Mouse (Mus musculus): ENCODE measurements around the gene Rfng.

Rfng gene

GRCm38 (mm10) chr11:120784064-120784791 is at the start of gene Rfng, which contains the start of gene Gps1:
TSS of gene Rfng (minus strand) at chr11:120784207.
TSS of gene Gps1 (plus strand) at chr11:120784272.
- DNase-seq (ENCODE audit: low read depth), result peak; percentile 65

- DNase-seq (ENCODE audit: low read depth), result peak; percentile 25
Observed at GRCm38 (mm10) chr11:120832962-120833361, 49.0 kb upstream of the Rfng start.

GRCm38 (mm10) chr11:120831659-120832440 is 47.8 kb upstream of the Rfng start:
- DNase-seq (ENCODE audit: low read depth), result no peak

GRCm38 (mm10) chr11:120830686-120831085 is 46.7 kb upstream of the Rfng start:
- no peak for DNase-seq (ENCODE audit: low read depth)

- DNase-seq (ENCODE audit: low read depth), result no peak
Observed at GRCm38 (mm10) chr11:120829757-120830532, 45.9 kb upstream of the Rfng start.

GRCm38 (mm10) chr11:120828416-120828815 is 44.4 kb upstream of the Rfng start:
- no peak for DNase-seq (ENCODE audit: low read depth)

GRCm38 (mm10) chr11:120826016-120826953 is 42.3 kb upstream of the Rfng start:
- DNase-seq (ENCODE audit: low read depth), result no peak

- DNase-seq (ENCODE audit: low read depth), result no peak
Observed at GRCm38 (mm10) chr11:120825289-120825863, 41.4 kb upstream of the Rfng start.

GRCm38 (mm10) chr11:120824787-120825288 is 40.8 kb upstream of the Rfng start:
- no peak for DNase-seq (ENCODE audit: low read depth)

GRCm38 (mm10) chr11:120823956-120824786 is 40.2 kb upstream of the Rfng start, which contains the start of gene Fasn:
TSS of gene Fasn (minus strand) at chr11:120824547.
- peak; percentile 86 for DNase-seq (ENCODE audit: low read depth)

GRCm38 (mm10) chr11:120823551-120823947 is 39.5 kb upstream of the Rfng start:
- no peak for DNase-seq (ENCODE audit: low read depth)

GRCm38 (mm10) chr11:120822831-120823550 is 39.0 kb upstream of the Rfng start:
- no peak for DNase-seq (ENCODE audit: low read depth)

GRCm38 (mm10) chr11:120822321-120822720 is 38.3 kb upstream of the Rfng start:
- no peak for DNase-seq (ENCODE audit: low read depth)

- no peak for DNase-seq (ENCODE audit: low read depth)
Observed at GRCm38 (mm10) chr11:120821076-120821922, 37.3 kb upstream of the Rfng start.

GRCm38 (mm10) chr11:120820546-120820945 is 36.5 kb upstream of the Rfng start:
- DNase-seq (ENCODE audit: low read depth), result no peak

- no peak for DNase-seq (ENCODE audit: low read depth)
Observed at GRCm38 (mm10) chr11:120819556-120819955, 35.5 kb upstream of the Rfng start.

- DNase-seq (ENCODE audit: low read depth), result no peak
Observed at GRCm38 (mm10) chr11:120818251-120818650, 34.2 kb upstream of the Rfng start.

GRCm38 (mm10) chr11:120817358-120817757 is 33.4 kb upstream of the Rfng start:
- DNase-seq (ENCODE audit: low read depth), result no peak
